Mouse (Mus musculus) spleen, postnatal 36 days (tissue): ENCODE results near the gene Zfp771.

Experiments
- DNase-seq, 2 experiments: peaks; one replicate each; pipeline ENCODE4 v3.0.0; 2022; ENCODE audit warnings: low spot score in 2 of 2, mixed read lengths in 1 of 2

Gene Zfp771

GRCm38 (mm10) chr7:127253821-127254769, 10.0 kb downstream of the Zfp771 start:
- peak; percentile 95 to 96 for DNase-seq

GRCm38 (mm10) chr7:127255008-127255407, 10.9 kb downstream of the Zfp771 start:
- no peak for DNase-seq

GRCm38 (mm10) chr7:127255965-127256364, 11.9 kb downstream of the Zfp771 start:
- DNase-seq, result no peak

GRCm38 (mm10) chr7:127256518-127256917, 12.4 kb downstream of the Zfp771 start:
- no peak for DNase-seq

- no peak for DNase-seq
These were observed 15.3 kb downstream of the Zfp771 start for GRCm38 (mm10) chr7:127259186-127259905.

- DNase-seq, result peak; percentile 97 to 99
These were observed 16.4 kb downstream of the Zfp771 start, which contains the start of gene Dctpp1 for GRCm38 (mm10) chr7:127260309-127261111. Gene Dctpp1, minus strand, starts transcription at chr7:127260709.

- no peak for DNase-seq
These were observed 18.3 kb downstream of the Zfp771 start for GRCm38 (mm10) chr7:127262218-127262961.

GRCm38 (mm10) chr7:127263526-127263925, 19.5 kb downstream of the Zfp771 start:
- no peak for DNase-seq

- DNase-seq, result no peak
These were observed 26.2 kb downstream of the Zfp771 start for GRCm38 (mm10) chr7:127270256-127270655.

GRCm38 (mm10) chr7:127270666-127271065, 26.6 kb downstream of the Zfp771 start:
- no peak for DNase-seq

GRCm38 (mm10) chr7:127271093-127271492, 27.0 kb downstream of the Zfp771 start:
- no peak for DNase-seq

- no peak for DNase-seq
These were observed 28.5 kb downstream of the Zfp771 start for GRCm38 (mm10) chr7:127272566-127272965.

- no peak for DNase-seq
These were observed 29.2 kb downstream of the Zfp771 start for GRCm38 (mm10) chr7:127273118-127273923.

GRCm38 (mm10) chr7:127273925-127274789, 30.1 kb downstream of the Zfp771 start, which contains the start of gene Sephs2:
Gene Sephs2, minus strand, starts transcription at chr7:127274055.
- DNase-seq, result peak; percentile 91 to 95

- no peak for DNase-seq
These were observed 32.5 kb downstream of the Zfp771 start for GRCm38 (mm10) chr7:127276519-127276961.

- peak; percentile 58 to 68 for DNase-seq
These were observed 34.2 kb downstream of the Zfp771 start for GRCm38 (mm10) chr7:127278311-127278710.

GRCm38 (mm10) chr7:127280092-127280491, 36.0 kb downstream of the Zfp771 start:
- no peak for DNase-seq

- no peak for DNase-seq
These were observed 37.0 kb downstream of the Zfp771 start for GRCm38 (mm10) chr7:127281114-127281513.

GRCm38 (mm10) chr7:127282190-127282589, 38.1 kb downstream of the Zfp771 start:
- DNase-seq, result no peak
